Mouse (Mus musculus) macrophage (primary cell): ENCODE measurements around the gene Sidt2. TPM values are rescaled to one million over a fixed set of nuclear protein-coding genes. Genes with fewer than 3 reads are reported as not detected.

Experiments used
- H3K27ac ChIP-seq: fragments of 350-480 bp; formaldehyde crosslinking; 2 replicates; pipeline ENCODE4 v1.9.0; 2021
- H3K36me3 ChIP-seq: fragments of 350-480 bp; formaldehyde crosslinking; 2 replicates; pipeline ENCODE4 v1.9.0; 2021; ENCODE audit errors: inconsistent target
- H3K4me3 ChIP-seq: fragments of 350-480 bp; formaldehyde crosslinking; 2 replicates; pipeline ENCODE4 v1.9.0; 2021; ENCODE audit errors: inconsistent target
- H3K79me2 ChIP-seq: fragments of 350-480 bp; formaldehyde crosslinking; 2 replicates; pipeline ENCODE4 v1.9.0; 2021; ENCODE audit errors: inconsistent target
- WGBS: methylation state at CpG from one replicate; pipeline ENCODE4 v1.1.7; 2026; ENCODE audit warnings: inconsistent platforms; ENCODE audit not compliant: missing documents; 5-methylcytosine and 5-hydroxymethylcytosine counted together
- polyA plus RNA-seq: library from polyadenylated mRNA; stranded (reverse); fragments of 250-400 nt; gene quantifications from 3 replicates; pipeline ENCODE4 v1.2.4, GENCODE M21; 2018; ENCODE audit warnings: inconsistent platforms

The Sidt2 gene
- polyA plus RNA-seq, 1 experiment from 2014 or later, result 91.4 TPM

- Histone ChIP-seq H3K4me3 (no peak overlapping the region), H3K79me2 (no peaks in the 10 kb centered on the region), H3K27ac (no peak overlapping the region), H3K36me3 (peaks cover 60% of the 10 kb centered on the region)
- 94% methylated on average over 16 of the region's 16 CpGs for WGBS
These were observed 12.6 kb downstream of the Sidt2 start for GRCm38 (mm10) chr9:45942464-45942863.

- H3K27ac ChIP-seq, result no peak overlapping the region
- WGBS, result 93% methylated on average over 18 of the region's 18 CpGs
- H3K36me3 ChIP-seq, result peaks cover 49% of the 10 kb centered on the region
- H3K79me2 ChIP-seq, result no peaks in the 10 kb centered on the region
- H3K4me3 ChIP-seq, result no peak overlapping the region
These were observed 13.6 kb downstream of the Sidt2 start for GRCm38 (mm10) chr9:45941329-45941888.

- Histone ChIP-seq H3K36me3 (peaks cover 47% of the 10 kb centered on the region), H3K4me3 (no peak overlapping the region), H3K27ac (no peak overlapping the region), H3K79me2 (no peaks in the 10 kb centered on the region)
- WGBS, result 90% methylated on average over 6 of the region's 6 CpGs
These were observed 15.3 kb downstream of the Sidt2 start for GRCm38 (mm10) chr9:45939794-45940193.

GRCm38 (mm10) chr9:45938952-45939637 lies 16.0 kb downstream of the Sidt2 start:
- WGBS, result 77% methylated on average over 15 of the region's 15 CpGs

GRCm38 (mm10) chr9:45938088-45938487 lies 17.0 kb downstream of the Sidt2 start:
- H3K36me3 ChIP-seq, result peaks cover 35% of the 10 kb centered on the region
- no peak overlapping the region for H3K4me3 ChIP-seq
- H3K79me2 ChIP-seq, result no peaks in the 10 kb centered on the region
- no peak overlapping the region for H3K27ac ChIP-seq
- WGBS, result 95% methylated on average over 8 of the region's 8 CpGs

More at GRCm38 (mm10) chr9:45938952-45939637, 16.0 kb downstream of the Sidt2 start:
- H3K4me3 ChIP-seq, result no peak overlapping the region
- H3K36me3 ChIP-seq, result peaks cover 42% of the 10 kb centered on the region
- no peaks in the 10 kb centered on the region for H3K79me2 ChIP-seq
- no peak overlapping the region for H3K27ac ChIP-seq

GRCm38 (mm10) chr9:45936883-45937282 lies 18.2 kb downstream of the Sidt2 start:
- H3K36me3 ChIP-seq, result peaks cover 23% of the 10 kb centered on the region; the same call in 1 of the 2 replicates
- H3K27ac ChIP-seq, result no peak overlapping the region
- WGBS, result 44% methylated on average over 3 of the region's 3 CpGs
- H3K79me2 ChIP-seq, result no peaks in the 10 kb centered on the region
- no peak overlapping the region for H3K4me3 ChIP-seq

- peaks cover 18% of the 10 kb centered on the region; the same call in 1 of the 2 replicates for H3K36me3 ChIP-seq
- no peaks in the 10 kb centered on the region for H3K79me2 ChIP-seq
- no peak within 1 kb of the TSS for H3K4me3 ChIP-seq
- no peak within 1 kb of the TSS for H3K27ac ChIP-seq
- WGBS, result 66% methylated on average over 21 of the region's 21 CpGs
These were observed 19.3 kb downstream of the Sidt2 start, which contains the start of gene Tagln for GRCm38 (mm10) chr9:45935628-45936210. Gene Tagln, minus strand, starts transcription at chr9:45936058.

- Histone ChIP-seq H3K4me3 (no peak overlapping the region), H3K27ac (no peak overlapping the region), H3K36me3 (peaks cover 11% of the 10 kb centered on the region), H3K79me2 (no peaks in the 10 kb centered on the region)
- 83% methylated on average over 11 of the region's 11 CpGs for WGBS
These were observed 22.3 kb downstream of the Sidt2 start for GRCm38 (mm10) chr9:45932571-45933415.

GRCm38 (mm10) chr9:45931958-45932357 lies 23.1 kb downstream of the Sidt2 start:
- H3K27ac ChIP-seq, result no peak overlapping the region
- WGBS, result 0% methylated on average over 1 of the region's 1 CpGs
- peaks cover 19% of the 10 kb centered on the region for H3K36me3 ChIP-seq
- H3K4me3 ChIP-seq, result no peak overlapping the region
- H3K79me2 ChIP-seq, result no peaks in the 10 kb centered on the region

GRCm38 (mm10) chr9:45929285-45929684 lies 25.8 kb downstream of the Sidt2 start:
- no peak overlapping the region for H3K27ac ChIP-seq
- WGBS, result 94% methylated on average over 5 of the region's 5 CpGs
- H3K4me3 ChIP-seq, result no peak overlapping the region
- H3K36me3 ChIP-seq, result peaks cover 37% of the 10 kb centered on the region
- H3K79me2 ChIP-seq, result no peaks in the 10 kb centered on the region

- H3K79me2 ChIP-seq, result no peaks in the 10 kb centered on the region
- H3K27ac ChIP-seq, result no peak overlapping the region
- no peak overlapping the region for H3K4me3 ChIP-seq
- peaks cover 79% of the 10 kb centered on the region for H3K36me3 ChIP-seq
- WGBS, result 91% methylated on average over 1 of the region's 1 CpGs
These were observed 35.2 kb downstream of the Sidt2 start for GRCm38 (mm10) chr9:45919895-45920294.

- H3K79me2 ChIP-seq, result no peaks in the 10 kb centered on the region
- H3K27ac ChIP-seq, result no peak overlapping the region
- 79% methylated on average over 5 of the region's 5 CpGs for WGBS
- no peak overlapping the region for H3K4me3 ChIP-seq
- H3K36me3 ChIP-seq, result peaks cover 90% of the 10 kb centered on the region
These were observed 37.8 kb downstream of the Sidt2 start for GRCm38 (mm10) chr9:45917041-45917934.

GRCm38 (mm10) chr9:45915659-45916058 lies 39.4 kb downstream of the Sidt2 start:
- Histone ChIP-seq H3K27ac (no peak overlapping the region), H3K36me3 (peaks cover 95% of the 10 kb centered on the region), H3K4me3 (no peak overlapping the region), H3K79me2 (no peaks in the 10 kb centered on the region)
- 100% methylated on average over 2 of the region's 2 CpGs for WGBS

GRCm38 (mm10) chr9:45911673-45912072 lies 43.4 kb downstream of the Sidt2 start:
- H3K27ac ChIP-seq, result no peak overlapping the region
- WGBS, result 67% methylated on average over 1 of the region's 1 CpGs
- H3K4me3 ChIP-seq, result no peak overlapping the region
- peaks cover 31% of the 10 kb centered on the region for H3K79me2 ChIP-seq
- H3K36me3 ChIP-seq, result peaks cover 72% of the 10 kb centered on the region
